Mouse (Mus musculus) spleen, postnatal 4 days (tissue): ENCODE measurements around the gene Mgll.
A peak's percentile ranks its signal among the peaks of the same experiment; 100 is the strongest.

Experiments used
- DNase-seq, 2 experiments: peaks; one replicate each; pipeline ENCODE4 v3.0.0; 2022; ENCODE audit warnings: low spot score in 2 of 2

The Mgll gene

GRCm38 (mm10) chr6:88724313-88725195 lies at the start of gene Mgll:
Mgll (plus strand) TSS chr6:88724412.
- DNase-seq: peak; percentile 77 to 90

GRCm38 (mm10) chr6:88675815-88676214 lies 48.4 kb upstream of the Mgll start:
- no peak for DNase-seq

GRCm38 (mm10) chr6:88676753-88677736 lies 47.2 kb upstream of the Mgll start:
- DNase-seq: no peak

- DNase-seq: no peak
Measured at GRCm38 (mm10) chr6:88677738-88678137, 46.5 kb upstream of the Mgll start.

- no peak for DNase-seq
Measured at GRCm38 (mm10) chr6:88681026-88681425, 43.2 kb upstream of the Mgll start.

- no peak for DNase-seq
Measured at GRCm38 (mm10) chr6:88683380-88684053, 40.7 kb upstream of the Mgll start.

- no peak for DNase-seq
Measured at GRCm38 (mm10) chr6:88688171-88688570, 36.0 kb upstream of the Mgll start.

GRCm38 (mm10) chr6:88688712-88689111 lies 35.5 kb upstream of the Mgll start:
- no peak for DNase-seq

- DNase-seq: no peak
Measured at GRCm38 (mm10) chr6:88690211-88690610, 34.0 kb upstream of the Mgll start.

GRCm38 (mm10) chr6:88691361-88691760 lies 32.9 kb upstream of the Mgll start:
- no peak for DNase-seq

GRCm38 (mm10) chr6:88702887-88703286 lies 21.3 kb upstream of the Mgll start:
- DNase-seq: no peak

- no peak for DNase-seq
Measured at GRCm38 (mm10) chr6:88703731-88704130, 20.5 kb upstream of the Mgll start.

GRCm38 (mm10) chr6:88708401-88709278 lies 15.6 kb upstream of the Mgll start:
- peak in 1 of 2 experiments; percentile 36 for DNase-seq

- DNase-seq: no peak
Measured at GRCm38 (mm10) chr6:88709279-88709575, 15.0 kb upstream of the Mgll start.

- DNase-seq: no peak
Measured at GRCm38 (mm10) chr6:88711313-88711712, 12.9 kb upstream of the Mgll start.

- DNase-seq: no peak
Measured at GRCm38 (mm10) chr6:88712083-88712482, 12.1 kb upstream of the Mgll start.

GRCm38 (mm10) chr6:88713320-88713719 lies 10.9 kb upstream of the Mgll start:
- DNase-seq: no peak

- DNase-seq: no peak
Measured at GRCm38 (mm10) chr6:88714200-88714674, 10.0 kb upstream of the Mgll start.

- DNase-seq: no peak
Measured at GRCm38 (mm10) chr6:88715378-88715781, 8.8 kb upstream of the Mgll start.

GRCm38 (mm10) chr6:88715966-88716365 lies 8.2 kb upstream of the Mgll start:
- no peak for DNase-seq
